Mouse (Mus musculus) stomach, embryonic 16.5 days (tissue): ENCODE data around the gene Foxred2. TPM values are rescaled to one million over a fixed set of nuclear protein-coding genes. Genes with fewer than 3 reads are reported as not detected.

Experiments used
- ATAC-seq: fragments of 200-750 bp; cut with Nextera tagmentation; 2 replicates; pipeline ENCODE4 v1.8.0; 2017; ENCODE audit warnings: moderate number of reproducible peaks, moderate TSS enrichment; ENCODE audit not compliant: insufficient read depth, low FRiP score
- H3K27ac ChIP-seq: fragments of 300-500 bp; sonication (generic); 2 replicates; pipeline ENCODE4 v1.5.1; 2014; ENCODE audit warnings: low read length
- H3K27me3 ChIP-seq: fragments of 300-500 bp; sonication (generic); 2 replicates; pipeline ENCODE4 v1.6.1; 2014; ENCODE audit warnings: low read length, control low read depth, mixed read lengths; ENCODE audit not compliant: control insufficient read depth, insufficient read depth
- H3K36me3 ChIP-seq: fragments of 300-500 bp; sonication (generic); 2 replicates; pipeline ENCODE4 v1.6.1; 2014; ENCODE audit warnings: low read length; ENCODE audit not compliant: control insufficient read depth, insufficient read depth
- H3K4me1 ChIP-seq: fragments of 300-500 bp; sonication (generic); 2 replicates; pipeline ENCODE4 v1.6.1; 2014; ENCODE audit warnings: low read length, control low read depth, mixed read lengths; ENCODE audit not compliant: control insufficient read depth, insufficient read depth
- H3K4me2 ChIP-seq: fragments of 300-500 bp; sonication (generic); 2 replicates; pipeline ENCODE4 v1.6.1; 2014; ENCODE audit warnings: low read depth, low read length, mixed read lengths
- H3K4me3 ChIP-seq: fragments of 300-500 bp; sonication (generic); replicated peaks from 2 replicates; pipeline ENCODE4 v1.5.1; 2014; ENCODE audit warnings: mild to moderate bottlenecking, low read length
- H3K9ac ChIP-seq: fragments of 300-500 bp; sonication (generic); 2 replicates; pipeline ENCODE4 v1.6.1; 2014; ENCODE audit warnings: low read length
- H3K9me3 ChIP-seq: fragments of 300-500 bp; sonication (generic); replicated peaks from 2 replicates; pipeline ENCODE4 v1.6.1; 2016; ENCODE audit warnings: low read length, control low read depth; ENCODE audit not compliant: control insufficient read depth
- WGBS: fragments of 180-500 bp; shearing (Covaris S2); extraction: QIAGEN DNeasy Blood & Tissue Kit; methylation state at CpG from one replicate; pipeline ENCODE4 v1.1.7; 2014; 5-methylcytosine and 5-hydroxymethylcytosine counted together
- polyA plus RNA-seq: library from polyadenylated mRNA; unstranded; fragments of >200 nt; fragmentation: Nextera tagmentation; extraction: Ambion mirVana; gene quantifications from 2 replicates; pipeline ENCODE4 v1.2.1, GENCODE M21; 2015

The Foxred2 gene
- polyA plus RNA-seq, 1 experiment from 2014 or later: 3.3 TPM

DNA sequence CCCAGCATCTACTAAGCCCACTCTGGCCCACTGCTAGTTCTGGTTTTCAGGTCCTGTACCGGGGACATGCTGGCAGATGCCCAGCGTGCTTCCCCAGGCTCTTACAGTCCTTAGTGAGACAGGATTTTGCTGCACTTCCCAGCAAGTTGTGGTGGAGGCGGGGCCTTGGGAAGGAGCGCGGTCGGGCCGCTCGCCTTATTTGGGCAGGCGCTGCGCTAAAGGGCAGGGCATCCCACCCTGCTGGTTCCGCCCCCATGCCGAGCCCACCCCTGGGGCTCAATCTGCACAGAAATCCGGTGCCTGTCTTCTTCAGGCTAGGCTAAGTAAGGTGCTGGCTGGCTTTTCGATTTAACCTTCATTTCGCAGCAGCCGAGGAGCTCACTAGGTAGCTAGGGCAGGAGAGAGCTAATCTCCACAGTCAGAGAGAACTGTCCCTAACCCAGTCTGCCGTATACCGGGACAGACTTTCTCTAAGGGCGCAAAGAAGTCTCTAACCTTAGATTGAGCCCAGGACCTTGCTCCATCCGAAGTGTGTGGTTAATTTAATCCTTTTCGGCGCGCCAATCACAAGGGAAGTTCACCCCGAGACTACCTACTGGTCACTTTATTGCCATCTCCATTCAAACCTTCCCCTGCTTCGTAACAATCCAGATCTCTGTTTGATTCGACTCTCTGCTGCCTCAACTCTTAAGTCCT lies 51.1 kb downstream of the Foxred2 start:
- H3K27me3 ChIP-seq: no peaks in the 10 kb centered on the region
- peak overlapping the region; percentile 90 for H3K27ac ChIP-seq
- no peaks in the 10 kb centered on the region for H3K9me3 ChIP-seq
- peak overlapping the region; percentile 65 for H3K4me2 ChIP-seq
- ATAC-seq: peak; percentile 89
- no peaks in the 10 kb centered on the region for H3K36me3 ChIP-seq
- WGBS: 6% methylated on average over 26 of the region's 26 CpGs
- peak overlapping the region; percentile 65 for H3K9ac ChIP-seq
- H3K4me3 ChIP-seq: peak overlapping the region; percentile 37
- H3K4me1 ChIP-seq: peaks cover 41% of the 10 kb centered on the region

GRCm38 (mm10) chr15:77904363-77904892 lies 52.1 kb downstream of the Foxred2 start:
- H3K9ac ChIP-seq: peak overlapping the region; percentile 65
- no peak; the same call in 1 of the 2 replicates for ATAC-seq
- WGBS: 24% methylated on average over 12 of the region's 12 CpGs

GRCm38 (mm10) chr15:77903176-77903575 lies 53.3 kb downstream of the Foxred2 start:
- H3K9ac ChIP-seq: 0 out of 2 replicates have a peak overlapping the region, but pooled peaks have one; percentile 40
- H3K9me3 ChIP-seq: no peaks in the 10 kb centered on the region
- no peak overlapping the region for H3K4me2 ChIP-seq
- 0 out of 2 replicates have a peak overlapping the region, but pooled peaks have one; percentile 31 for H3K27ac ChIP-seq
- H3K4me1 ChIP-seq: peaks cover 38% of the 10 kb centered on the region
- 53% methylated on average over 5 of the region's 5 CpGs for WGBS
- H3K27me3 ChIP-seq: no peaks in the 10 kb centered on the region
- no peaks in the 10 kb centered on the region for H3K36me3 ChIP-seq
- no peak overlapping the region for H3K4me3 ChIP-seq
- no peak for ATAC-seq

More at GRCm38 (mm10) chr15:77904363-77904892, 52.1 kb downstream of the Foxred2 start:
- Histone ChIP-seq H3K27ac (peak overlapping the region; percentile 90), H3K4me1 (peaks cover 41% of the 10 kb centered on the region), H3K27me3 (no peaks in the 10 kb centered on the region), H3K9me3 (no peaks in the 10 kb centered on the region), H3K4me3 (no peak overlapping the region), H3K36me3 (no peaks in the 10 kb centered on the region), H3K4me2 (peak overlapping the region; percentile 65; the same call in 1 of the 2 replicates)

DNA sequence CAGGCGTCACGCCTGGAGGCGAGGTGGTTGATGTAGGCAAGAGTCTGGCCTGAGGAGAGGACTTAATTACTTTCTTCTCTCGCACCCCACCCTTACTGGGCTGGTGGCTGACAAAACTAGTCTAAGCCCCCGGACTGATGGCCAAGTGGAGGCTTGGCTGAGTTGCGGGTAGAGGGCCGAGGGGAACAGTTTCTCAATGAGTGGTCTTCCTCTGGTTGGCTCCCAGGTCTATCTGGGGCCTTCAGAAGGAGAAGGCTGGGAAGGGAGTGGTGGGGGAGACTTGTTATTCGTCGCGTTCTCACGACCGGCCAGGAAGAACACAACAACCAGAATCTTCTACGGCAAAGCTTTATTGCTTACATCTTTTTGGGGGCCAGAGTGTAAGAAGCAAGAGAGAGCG lies 61.6 kb downstream of the Foxred2 start:
- Histone ChIP-seq H3K4me3 (no peak overlapping the region), H3K9me3 (no peaks in the 10 kb centered on the region), H3K9ac (no peak overlapping the region), H3K27ac (no peak overlapping the region), H3K27me3 (no peaks in the 10 kb centered on the region), H3K4me2 (no peak overlapping the region), H3K4me1 (0 out of 2 replicates have a peak, but pooled peaks cover 5% of the 10 kb centered on the region), H3K36me3 (no peaks in the 10 kb centered on the region)
- no peak for ATAC-seq
- WGBS: 79% methylated on average over 13 of the region's 14 CpGs

- 68% methylated on average over 10 of the region's 10 CpGs for WGBS
- H3K27me3 ChIP-seq: no peaks in the 10 kb centered on the region
- H3K4me1 ChIP-seq: 0 out of 2 replicates have a peak, but pooled peaks cover 6% of the 10 kb centered on the region
- H3K9me3 ChIP-seq: no peaks in the 10 kb centered on the region
- no peaks in the 10 kb centered on the region for H3K36me3 ChIP-seq
- no peak overlapping the region for H3K27ac ChIP-seq
- H3K9ac ChIP-seq: no peak overlapping the region
- no peak overlapping the region for H3K4me2 ChIP-seq
- no peak for ATAC-seq
- H3K4me3 ChIP-seq: no peak overlapping the region
Observed at GRCm38 (mm10) chr15:77893292-77893691, 63.2 kb downstream of the Foxred2 start.

DNA sequence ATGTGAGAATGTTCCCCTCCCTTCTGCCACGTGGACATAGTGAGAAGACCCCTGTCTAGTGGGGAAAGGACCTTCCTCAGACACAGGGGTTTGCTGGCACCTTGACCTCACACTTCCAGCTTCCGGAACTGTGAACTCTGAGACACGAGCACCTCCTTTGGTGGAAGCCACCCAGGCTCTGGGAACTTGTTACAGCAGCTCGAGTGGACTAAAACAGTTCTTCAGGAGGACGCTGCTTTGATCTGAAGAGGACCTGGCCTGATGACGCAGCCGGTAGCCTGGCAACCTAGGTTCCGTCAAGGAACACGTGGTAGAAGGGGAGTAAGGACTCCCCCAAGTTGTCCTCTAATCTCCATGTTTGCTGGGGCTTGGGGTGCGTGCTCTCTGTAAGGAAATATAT lies 64.1 kb downstream of the Foxred2 start:
- ATAC-seq: no peak

GRCm38 (mm10) chr15:77891766-77892165 lies 64.8 kb downstream of the Foxred2 start:
- Histone ChIP-seq H3K27me3 (no peaks in the 10 kb centered on the region), H3K4me3 (no peak overlapping the region), H3K36me3 (no peaks in the 10 kb centered on the region), H3K4me1 (0 out of 2 replicates have a peak, but pooled peaks cover 6% of the 10 kb centered on the region), H3K4me2 (no peak overlapping the region), H3K9me3 (no peaks in the 10 kb centered on the region), H3K27ac (peak overlapping the region; percentile 38; the same call in 1 of the 2 replicates), H3K9ac (no peak overlapping the region)
- WGBS: 69% methylated on average over 8 of the region's 8 CpGs
- ATAC-seq: no peak

More for the DNA sequence above, 64.1 kb downstream of the Foxred2 start:
- Histone ChIP-seq H3K4me2 (no peak overlapping the region), H3K27me3 (no peaks in the 10 kb centered on the region), H3K36me3 (no peaks in the 10 kb centered on the region), H3K9ac (no peak overlapping the region), H3K4me1 (0 out of 2 replicates have a peak, but pooled peaks cover 6% of the 10 kb centered on the region), H3K4me3 (no peak overlapping the region), H3K9me3 (no peaks in the 10 kb centered on the region), H3K27ac (no peak overlapping the region; the same call in 1 of the 2 replicates)
- WGBS: 81% methylated on average over 10 of the region's 10 CpGs

Other genes with a start within 250 kb of the Foxred2 start
- 0.37 TPM in 1 of 2 replicates, not detected in the other for gene Apol9b, start 227.7 kb downstream of the Foxred2 start, polyA plus RNA-seq
- gene Apol8, start 199.7 kb downstream of the Foxred2 start, polyA plus RNA-seq: 1.2 TPM in 2 replicates
- 54.5 and 63.5 TPM in 2 replicates for gene Myh9, start 114.5 kb downstream of the Foxred2 start, polyA plus RNA-seq
- gene Txn2, start 27.7 kb downstream of the Foxred2 start, polyA plus RNA-seq: 232 and 253 TPM in 2 replicates
- gene Eif3d, start 14.1 kb upstream of the Foxred2 start, polyA plus RNA-seq: 182 and 186 TPM in 2 replicates
- 0.04 and 0.08 TPM in 2 replicates for gene Cacng2, start 163.3 kb upstream of the Foxred2 start, polyA plus RNA-seq
- gene Ift27, start 217.4 kb upstream of the Foxred2 start, polyA plus RNA-seq: 57.7 and 66.6 TPM in 2 replicates
- 0.25 and 0.28 TPM in 2 replicates for gene Pvalb, start 249.7 kb upstream of the Foxred2 start, polyA plus RNA-seq